Mouse (Mus musculus): Measurements from ENCODE around the gene Asap2. TPM values are rescaled to one million over a fixed set of nuclear protein-coding genes. Genes with fewer than 3 reads are reported as not detected.

The Asap2 gene
- polyA plus RNA-seq, 1 experiment, result 0.77 TPM

DNA sequence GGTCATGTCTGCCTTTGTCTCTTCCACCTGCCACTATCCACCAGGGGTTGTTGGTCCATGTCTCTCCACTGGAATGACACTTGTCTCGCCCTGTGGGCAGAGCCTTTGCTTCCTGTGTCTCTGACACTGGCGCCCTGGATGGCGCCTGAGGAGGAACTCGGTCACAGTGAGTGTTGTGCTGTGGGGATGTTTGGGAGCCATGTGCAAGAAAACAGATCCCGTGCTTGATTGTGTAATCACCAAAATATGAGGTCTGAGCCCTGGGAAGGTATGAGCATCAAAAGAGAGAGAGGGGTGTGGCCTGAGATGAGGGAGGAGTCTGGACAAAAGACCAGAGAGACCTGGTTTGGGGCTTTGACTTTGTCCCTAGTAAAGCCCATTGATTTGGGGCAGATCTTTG, 154.8 kb downstream of the Asap2 start:
- Histone ChIP-seq H3K36me3 (ENCODE audit: control insufficient read depth, insufficient read depth, low read length) (no peaks in the 10 kb centered on the region), H3K4me3 (ENCODE audit: control insufficient read depth, low read depth, low read length) (no peak overlapping the region), H3K27ac (ENCODE audit: control insufficient read depth, insufficient read depth, low read depth, low read length) (no peak overlapping the region), H3K4me1 (ENCODE audit: control insufficient read depth, insufficient read depth, low read length) (no peaks in the 10 kb centered on the region), H3K27me3 (ENCODE audit: control insufficient read depth, insufficient read depth, low read length) (no peaks in the 10 kb centered on the region)
- TF ChIP-seq CTCF (IDR thresholded peaks at IDR 0.05; ENCODE audit: control insufficient read depth, insufficient read depth, insufficient replicate concordance, low read depth, low read length) (no peak), POLR2A (IDR thresholded peaks at IDR 0.05; ENCODE audit: control insufficient read depth, low read depth, low read length) (no peak)

DNA sequence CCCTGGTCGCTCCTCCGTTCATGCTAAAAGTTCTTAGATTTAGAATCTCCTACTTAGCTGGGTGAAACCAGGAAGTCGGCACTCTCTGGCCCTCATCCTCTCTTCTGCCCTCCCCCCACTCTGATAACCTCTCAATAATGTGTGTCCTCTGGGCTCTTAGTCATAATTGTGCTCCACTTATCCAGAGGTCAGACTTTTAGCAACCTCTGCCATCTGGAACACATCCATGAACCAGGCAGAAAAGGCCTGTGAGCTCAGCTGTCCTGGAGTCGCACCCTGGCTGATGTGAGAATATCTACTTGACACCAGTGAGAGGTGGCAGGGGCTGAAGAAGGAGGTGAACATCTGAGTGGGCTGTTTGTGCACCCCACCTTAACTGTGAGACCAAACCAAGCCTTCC, 156.6 kb downstream of the Asap2 start:
- no peaks in the 10 kb centered on the region for H3K27me3 ChIP-seq (ENCODE audit: control insufficient read depth, insufficient read depth, low read length)
- TF ChIP-seq POLR2A (IDR thresholded peaks at IDR 0.05; ENCODE audit: control insufficient read depth, low read depth, low read length) (no peak), CTCF (IDR thresholded peaks at IDR 0.05; ENCODE audit: control insufficient read depth, insufficient read depth, insufficient replicate concordance, low read depth, low read length) (no peak)
- no peaks in the 10 kb centered on the region for H3K4me1 ChIP-seq (ENCODE audit: control insufficient read depth, insufficient read depth, low read length)
- no peak overlapping the region for H3K27ac ChIP-seq (ENCODE audit: control insufficient read depth, insufficient read depth, low read depth, low read length)
- H3K36me3 ChIP-seq (ENCODE audit: control insufficient read depth, insufficient read depth, low read length), result no peaks in the 10 kb centered on the region
- H3K4me3 ChIP-seq (ENCODE audit: control insufficient read depth, low read depth, low read length), result no peak overlapping the region

DNA sequence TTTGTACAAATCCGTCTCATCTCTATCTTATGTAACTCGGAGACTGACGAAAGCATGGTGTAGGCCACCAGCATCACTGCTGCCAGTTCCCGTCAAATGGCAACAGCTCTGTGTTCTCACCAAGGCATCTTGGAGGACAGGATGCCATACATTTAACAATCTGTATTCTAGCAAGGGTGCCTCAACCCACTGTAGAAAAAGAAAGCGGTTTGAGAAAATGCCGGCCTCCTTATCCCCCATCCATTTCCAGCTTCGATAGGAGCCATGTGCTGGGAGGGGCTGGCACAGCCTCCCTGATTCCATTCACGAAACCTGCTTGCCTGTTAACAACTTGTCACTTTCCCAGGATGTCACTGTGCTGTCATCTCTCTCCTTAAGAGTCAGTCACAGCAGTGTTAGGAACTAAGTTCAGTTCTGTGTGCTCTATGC, 163.0 kb downstream of the Asap2 start:
- no peak overlapping the region for H3K27ac ChIP-seq (ENCODE audit: control insufficient read depth, insufficient read depth, low read depth, low read length)
- TF ChIP-seq CTCF (IDR thresholded peaks at IDR 0.05; ENCODE audit: control insufficient read depth, insufficient read depth, insufficient replicate concordance, low read depth, low read length) (no peak), POLR2A (IDR thresholded peaks at IDR 0.05; ENCODE audit: control insufficient read depth, low read depth, low read length) (no peak)
- no peaks in the 10 kb centered on the region for H3K36me3 ChIP-seq (ENCODE audit: control insufficient read depth, insufficient read depth, low read length)
- H3K4me3 ChIP-seq (ENCODE audit: control insufficient read depth, low read depth, low read length), result no peak overlapping the region
- no peaks in the 10 kb centered on the region; the same call in 1 of the 2 replicates for H3K4me1 ChIP-seq (ENCODE audit: control insufficient read depth, insufficient read depth, low read length)
- no peaks in the 10 kb centered on the region for H3K27me3 ChIP-seq (ENCODE audit: control insufficient read depth, insufficient read depth, low read length)

DNA sequence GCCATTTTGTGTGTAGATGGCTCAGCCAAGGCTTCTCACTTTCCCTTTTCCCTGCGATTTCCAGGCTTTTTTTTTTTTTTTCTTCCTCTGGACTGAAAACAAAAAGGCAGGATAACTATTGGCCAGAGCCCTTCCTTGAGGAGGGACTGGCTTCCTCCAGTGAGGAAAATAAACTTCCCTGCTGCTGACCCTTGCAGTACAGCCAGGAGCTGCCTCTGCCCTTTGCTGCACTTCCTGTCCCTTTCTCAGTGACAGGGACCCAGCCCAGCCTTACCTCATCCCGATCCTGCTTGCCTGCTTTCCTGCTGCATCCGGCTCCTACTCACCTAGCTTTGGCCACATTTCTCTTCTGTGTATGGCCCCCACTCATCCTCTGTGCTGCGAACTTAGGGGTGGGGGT, 164.8 kb downstream of the Asap2 start:
- no peak for TF ChIP-seq CTCF (IDR thresholded peaks at IDR 0.05; ENCODE audit: control insufficient read depth, insufficient read depth, insufficient replicate concordance, low read depth, low read length)
- H3K27me3 ChIP-seq (ENCODE audit: control insufficient read depth, insufficient read depth, low read length), result no peaks in the 10 kb centered on the region
- H3K27ac ChIP-seq (ENCODE audit: control insufficient read depth, insufficient read depth, low read depth, low read length), result no peak overlapping the region
- H3K4me3 ChIP-seq (ENCODE audit: control insufficient read depth, low read depth, low read length), result no peak overlapping the region
- H3K4me1 ChIP-seq (ENCODE audit: control insufficient read depth, insufficient read depth, low read length), result no peaks in the 10 kb centered on the region; the same call in 1 of the 2 replicates
- no peaks in the 10 kb centered on the region for H3K36me3 ChIP-seq (ENCODE audit: control insufficient read depth, insufficient read depth, low read length)

DNA sequence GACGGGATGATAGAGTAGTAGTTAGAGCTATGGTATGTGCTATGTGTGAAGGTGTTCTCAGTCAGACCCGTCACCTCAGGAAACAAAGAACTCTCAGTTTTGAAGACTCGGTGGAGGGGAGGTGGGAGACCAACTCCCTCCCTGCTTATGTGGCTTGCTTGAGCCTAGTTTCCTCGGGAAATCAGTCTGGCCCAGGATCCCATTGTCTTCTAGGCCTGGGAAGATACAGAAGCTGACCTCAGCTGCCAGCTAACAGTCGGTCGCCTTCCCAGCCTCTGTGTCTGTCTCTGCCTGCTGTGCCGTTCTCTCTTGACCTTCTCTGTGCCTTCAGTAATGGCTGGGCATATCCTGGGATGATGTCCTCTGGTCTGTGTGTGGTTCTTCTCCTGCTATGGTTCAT, 169.0 kb downstream of the Asap2 start:
- TF ChIP-seq POLR2A (IDR thresholded peaks at IDR 0.05; ENCODE audit: control insufficient read depth, low read depth, low read length), result no peak
- no peak for TF ChIP-seq CTCF (IDR thresholded peaks at IDR 0.05; ENCODE audit: control insufficient read depth, insufficient read depth, insufficient replicate concordance, low read depth, low read length)
- Histone ChIP-seq H3K4me3 (ENCODE audit: control insufficient read depth, low read depth, low read length) (no peak overlapping the region), H3K27me3 (ENCODE audit: control insufficient read depth, insufficient read depth, low read length) (no peaks in the 10 kb centered on the region), H3K27ac (ENCODE audit: control insufficient read depth, insufficient read depth, low read depth, low read length) (no peak overlapping the region), H3K4me1 (ENCODE audit: control insufficient read depth, insufficient read depth, low read length) (no peaks in the 10 kb centered on the region; the same call in 1 of the 2 replicates), H3K36me3 (ENCODE audit: control insufficient read depth, insufficient read depth, low read length) (no peaks in the 10 kb centered on the region)

DNA sequence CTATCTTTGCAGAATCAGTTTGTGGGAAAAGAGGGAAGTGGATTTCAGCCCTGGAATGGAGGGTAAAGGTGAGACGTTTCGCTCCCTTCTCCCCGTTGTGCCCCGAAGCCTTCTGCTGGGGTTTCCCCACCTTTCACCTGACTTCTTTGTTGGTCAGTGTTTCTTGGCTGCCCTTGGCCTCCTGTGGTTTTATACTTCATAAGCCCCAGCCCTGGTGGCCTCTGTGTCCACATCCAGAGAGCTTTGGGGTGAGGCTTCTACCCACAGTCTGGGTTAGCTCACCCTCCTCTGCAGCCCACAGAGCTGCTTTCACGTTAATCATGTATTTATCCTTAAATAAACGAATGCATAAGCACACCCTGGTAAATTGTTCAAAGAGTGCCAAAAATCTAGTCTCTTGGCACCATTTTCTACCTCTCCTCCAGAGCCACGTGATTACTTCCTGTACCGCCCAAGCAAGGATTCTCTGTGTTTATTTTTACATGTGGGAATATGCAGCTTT, 170.1 kb downstream of the Asap2 start:
- Histone ChIP-seq H3K27me3 (ENCODE audit: control insufficient read depth, insufficient read depth, low read length) (no peaks in the 10 kb centered on the region), H3K36me3 (ENCODE audit: control insufficient read depth, insufficient read depth, low read length) (no peaks in the 10 kb centered on the region), H3K4me1 (ENCODE audit: control insufficient read depth, insufficient read depth, low read length) (no peaks in the 10 kb centered on the region), H3K27ac (ENCODE audit: control insufficient read depth, insufficient read depth, low read depth, low read length) (no peak overlapping the region), H3K4me3 (ENCODE audit: control insufficient read depth, low read depth, low read length) (no peak overlapping the region)
- TF ChIP-seq POLR2A (IDR thresholded peaks at IDR 0.05; ENCODE audit: control insufficient read depth, low read depth, low read length), result no peak
- no peak for TF ChIP-seq CTCF (IDR thresholded peaks at IDR 0.05; ENCODE audit: control insufficient read depth, insufficient read depth, insufficient replicate concordance, low read depth, low read length)

DNA sequence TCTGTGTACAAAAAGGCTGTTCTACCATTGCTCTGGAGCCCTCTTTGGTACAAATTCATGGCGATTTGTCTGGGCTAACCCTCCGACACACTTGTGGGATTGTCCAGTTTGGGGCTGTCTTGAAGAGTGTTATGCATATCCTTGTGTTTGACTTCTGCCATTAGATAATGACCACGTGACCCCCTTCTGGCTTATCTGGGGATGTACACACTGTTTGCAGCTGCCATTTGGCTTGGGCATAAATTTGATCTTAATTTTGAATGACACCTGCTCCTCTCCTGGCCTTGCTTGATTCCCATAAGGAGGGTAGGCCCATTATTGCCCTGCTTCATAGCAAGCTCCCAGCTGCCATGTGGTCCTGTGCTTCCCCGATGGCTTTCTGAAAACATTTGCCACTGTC, 171.6 kb downstream of the Asap2 start:
- no peaks in the 10 kb centered on the region for H3K27me3 ChIP-seq (ENCODE audit: control insufficient read depth, insufficient read depth, low read length)
- H3K36me3 ChIP-seq (ENCODE audit: control insufficient read depth, insufficient read depth, low read length), result no peaks in the 10 kb centered on the region
- H3K4me1 ChIP-seq (ENCODE audit: control insufficient read depth, insufficient read depth, low read length), result no peaks in the 10 kb centered on the region
- no peak overlapping the region for H3K4me3 ChIP-seq (ENCODE audit: control insufficient read depth, low read depth, low read length)
- no peak for TF ChIP-seq POLR2A (IDR thresholded peaks at IDR 0.05; ENCODE audit: control insufficient read depth, low read depth, low read length)
- no peak for TF ChIP-seq CTCF (IDR thresholded peaks at IDR 0.05; ENCODE audit: control insufficient read depth, insufficient read depth, insufficient replicate concordance, low read depth, low read length)
- H3K27ac ChIP-seq (ENCODE audit: control insufficient read depth, insufficient read depth, low read depth, low read length), result no peak overlapping the region

DNA sequence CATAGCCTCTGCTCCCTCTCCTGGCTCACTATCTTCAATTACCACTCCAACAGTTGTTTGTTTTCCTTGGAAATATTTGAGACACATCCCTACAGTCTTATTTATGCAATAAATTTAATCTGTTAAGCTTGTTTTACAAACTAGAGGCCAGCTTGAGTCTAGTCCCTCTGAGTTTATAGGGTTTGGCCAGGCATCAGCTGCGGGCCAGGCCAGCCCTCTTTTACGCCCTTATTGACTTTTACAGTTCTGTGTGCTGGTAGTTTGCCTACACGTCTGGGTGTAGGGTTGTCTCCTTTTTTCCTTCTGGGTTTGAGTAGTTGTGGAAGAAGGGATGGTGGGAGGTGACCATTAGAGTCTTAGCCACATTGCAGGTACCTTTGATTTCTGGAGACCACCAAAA, 173.4 kb downstream of the Asap2 start:
- TF ChIP-seq CTCF (IDR thresholded peaks at IDR 0.05; ENCODE audit: control insufficient read depth, insufficient read depth, insufficient replicate concordance, low read depth, low read length) (no peak), POLR2A (IDR thresholded peaks at IDR 0.05; ENCODE audit: control insufficient read depth, low read depth, low read length) (no peak)
- H3K27ac ChIP-seq (ENCODE audit: control insufficient read depth, insufficient read depth, low read depth, low read length), result no peak overlapping the region
- H3K4me1 ChIP-seq (ENCODE audit: control insufficient read depth, insufficient read depth, low read length), result no peaks in the 10 kb centered on the region
- H3K27me3 ChIP-seq (ENCODE audit: control insufficient read depth, insufficient read depth, low read length), result no peaks in the 10 kb centered on the region
- H3K4me3 ChIP-seq (ENCODE audit: control insufficient read depth, low read depth, low read length), result no peak overlapping the region
- no peaks in the 10 kb centered on the region for H3K36me3 ChIP-seq (ENCODE audit: control insufficient read depth, insufficient read depth, low read length)
